Mouse (Mus musculus) retina, embryonic 14.5 days (tissue): ENCODE data around the gene Dazap1.

Source experiments
- DNase-seq: peaks from one replicate; pipeline ENCODE4 v3.0.0-alpha.2; 2015; ENCODE audit warnings: low spot score

The Dazap1 gene

DNA sequence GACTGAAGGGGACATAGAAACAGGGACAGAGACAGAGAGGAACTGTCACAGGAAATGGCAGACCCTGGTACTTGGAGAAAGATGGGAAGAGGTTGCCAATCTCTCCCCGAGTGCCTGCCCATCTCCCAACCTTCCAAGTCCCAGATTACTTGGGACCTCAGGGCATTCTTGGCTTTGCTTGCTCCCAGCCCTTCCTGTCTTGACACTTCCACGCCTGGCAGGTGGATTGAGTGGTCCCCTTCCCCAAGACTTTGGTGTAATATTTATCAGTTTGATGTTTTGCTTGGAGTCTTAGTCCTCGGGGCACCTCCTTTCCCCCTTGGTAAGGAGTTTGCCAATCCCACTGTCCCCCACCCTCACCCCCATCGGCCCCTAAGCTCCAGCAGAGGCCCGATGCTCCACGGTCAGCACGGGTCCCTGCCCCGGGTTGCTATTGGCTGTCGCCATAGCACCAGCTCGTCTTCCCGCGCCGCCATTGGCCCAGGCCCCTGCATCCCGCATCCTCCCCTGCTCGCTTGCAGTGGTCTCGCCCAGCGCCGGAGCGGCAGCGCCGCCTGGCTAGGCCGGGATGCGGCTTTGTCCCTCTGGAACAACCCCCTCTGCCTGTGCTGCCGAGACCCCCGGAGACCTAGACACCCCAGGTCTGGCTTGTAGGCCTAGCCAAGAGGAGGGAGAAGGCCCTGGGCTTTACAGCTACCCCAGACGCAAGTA, 37.4 kb downstream of the Dazap1 start:
- DNase-seq: peak; percentile 91

GRCm38 (mm10) chr10:80299301-80299700, 38.0 kb downstream of the Dazap1 start:
- peak; percentile 58 for DNase-seq

- DNase-seq: no peak
Measured at GRCm38 (mm10) chr10:80299824-80300223, 38.5 kb downstream of the Dazap1 start.

DNA sequence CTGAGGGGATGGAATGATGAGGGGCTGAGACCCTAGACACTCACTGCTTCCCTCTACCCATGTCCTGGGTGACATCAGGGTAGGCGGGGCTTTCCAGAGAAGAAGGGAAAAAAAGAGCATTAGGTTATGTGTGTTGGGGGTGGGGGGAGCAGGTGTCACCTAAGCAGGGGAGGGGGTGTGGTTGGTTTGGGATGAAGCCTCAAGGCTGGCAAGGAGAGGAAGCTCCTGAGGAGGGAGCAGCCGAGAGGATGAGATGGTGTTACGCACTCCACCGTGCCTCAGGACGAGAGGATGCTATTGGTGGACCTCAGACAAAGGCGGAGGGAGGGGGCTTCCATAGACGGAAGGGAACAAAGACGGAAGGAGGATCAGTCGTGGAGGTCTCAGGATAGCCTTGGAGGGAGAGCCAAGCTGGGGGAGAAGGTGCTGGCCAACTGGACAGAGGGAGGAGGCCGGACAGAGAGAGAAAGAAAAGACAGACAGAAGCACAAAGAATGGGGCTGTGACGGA, 39.4 kb downstream of the Dazap1 start:
- peak; percentile 53 for DNase-seq

DNA sequence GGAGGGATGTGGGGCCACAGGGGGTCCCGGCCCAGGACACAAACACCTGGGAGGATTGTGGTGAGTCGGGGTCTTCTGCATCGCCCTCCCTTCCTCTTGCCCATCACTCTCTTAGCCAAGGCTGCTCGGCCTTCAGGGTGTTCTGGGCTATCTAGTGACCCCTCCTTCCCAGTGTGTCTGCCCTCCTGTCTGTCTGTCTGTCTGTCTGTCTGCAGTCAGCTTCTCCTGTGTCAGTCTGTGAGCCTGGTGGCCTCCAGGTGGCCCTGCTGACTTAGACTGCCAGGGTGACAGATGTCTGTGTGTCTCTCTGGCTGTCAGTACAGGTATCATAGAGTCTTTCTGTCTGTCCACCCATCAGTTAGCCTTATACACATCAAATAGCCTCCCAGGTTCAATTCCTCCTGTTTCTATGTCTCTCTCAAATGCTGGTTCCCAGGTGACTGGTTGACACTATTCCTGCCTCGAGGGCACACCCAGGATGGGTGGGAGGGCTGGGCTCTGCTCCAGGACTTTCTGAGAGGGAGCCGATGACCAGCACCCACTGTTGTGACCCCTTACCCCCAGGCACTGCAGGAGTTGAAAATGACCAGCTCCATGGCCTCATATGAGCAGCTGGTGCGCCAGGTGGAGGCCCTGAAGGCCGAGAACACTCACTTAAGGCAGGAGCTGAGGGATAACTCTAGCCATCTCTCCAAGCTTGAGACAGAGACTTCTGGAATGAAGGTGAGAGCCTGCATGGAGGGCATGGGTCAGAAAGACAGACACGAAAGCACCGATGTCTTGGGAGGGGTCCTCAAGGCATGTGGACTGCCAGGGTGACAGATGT, 40.2 kb downstream of the Dazap1 start:
- no peak for DNase-seq

- DNase-seq: no peak
Measured at GRCm38 (mm10) chr10:80302082-80302355, 40.7 kb downstream of the Dazap1 start.

- peak; percentile 60 for DNase-seq
Measured at GRCm38 (mm10) chr10:80302471-80302881, 41.2 kb downstream of the Dazap1 start.

GRCm38 (mm10) chr10:80304458-80304857, 43.2 kb downstream of the Dazap1 start:
- DNase-seq: no peak

DNA sequence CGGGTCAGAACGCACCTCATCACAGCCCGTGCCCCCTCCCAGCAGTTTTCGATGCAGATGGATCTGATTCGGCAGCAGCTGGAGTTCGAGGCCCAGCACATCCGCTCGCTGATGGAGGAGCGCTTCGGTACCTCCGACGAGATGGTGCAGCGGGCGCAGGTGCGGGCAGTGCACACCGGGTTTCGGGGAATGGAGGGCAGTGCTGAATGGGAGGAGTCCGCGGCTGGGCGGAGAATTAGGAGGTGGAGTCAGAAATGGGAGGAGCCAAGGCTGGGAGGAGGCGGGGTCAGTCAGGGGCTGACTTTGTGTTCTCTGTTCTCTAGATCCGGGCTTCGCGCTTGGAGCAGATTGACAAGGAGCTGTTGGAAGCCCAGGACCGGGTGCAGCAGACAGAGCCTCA, 43.6 kb downstream of the Dazap1 start:
- no peak for DNase-seq

GRCm38 (mm10) chr10:80311560-80311959, 50.3 kb downstream of the Dazap1 start:
- DNase-seq: no peak

DNA sequence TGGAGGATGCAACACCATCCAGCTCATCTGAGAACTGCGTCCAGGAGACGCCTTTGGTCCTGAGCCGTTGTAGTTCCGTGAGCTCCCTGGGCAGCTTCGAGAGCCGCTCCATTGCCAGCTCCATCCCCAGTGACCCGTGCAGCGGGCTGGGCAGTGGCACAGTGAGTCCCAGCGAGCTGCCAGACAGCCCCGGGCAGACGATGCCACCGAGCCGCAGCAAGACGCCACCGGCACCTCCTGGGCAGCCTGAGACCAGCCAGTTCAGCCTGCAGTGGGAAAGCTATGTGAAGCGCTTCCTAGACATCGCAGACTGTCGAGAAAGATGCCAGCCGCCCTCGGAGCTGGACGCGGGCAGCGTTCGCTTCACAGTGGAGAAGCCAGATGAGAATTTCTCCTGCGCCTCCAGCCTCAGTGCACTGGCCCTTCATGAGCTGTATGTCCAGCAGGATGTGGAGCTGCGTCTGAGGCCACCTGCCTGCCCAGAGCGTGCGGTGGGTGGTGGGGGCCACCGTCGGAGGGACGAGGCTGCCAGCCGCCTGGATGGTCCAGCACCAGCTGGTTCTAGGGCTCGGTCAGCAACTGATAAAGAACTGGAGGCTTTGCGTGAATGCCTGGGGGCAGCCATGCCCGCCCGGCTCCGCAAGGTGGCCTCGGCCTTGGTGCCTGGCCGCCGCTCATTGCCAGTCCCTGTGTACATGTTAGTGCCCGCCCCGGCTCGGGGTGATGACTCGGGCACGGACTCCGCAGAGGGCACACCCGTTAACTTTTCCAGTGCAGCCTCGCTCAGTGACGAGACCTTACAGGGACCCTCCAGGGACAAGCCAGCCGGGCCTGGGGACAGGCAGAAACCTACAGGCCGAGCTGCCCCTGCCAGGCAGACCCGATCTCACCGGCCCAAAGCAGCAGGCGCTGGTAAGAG, 51.6 kb downstream of the Dazap1 start:
- DNase-seq: no peak

DNA sequence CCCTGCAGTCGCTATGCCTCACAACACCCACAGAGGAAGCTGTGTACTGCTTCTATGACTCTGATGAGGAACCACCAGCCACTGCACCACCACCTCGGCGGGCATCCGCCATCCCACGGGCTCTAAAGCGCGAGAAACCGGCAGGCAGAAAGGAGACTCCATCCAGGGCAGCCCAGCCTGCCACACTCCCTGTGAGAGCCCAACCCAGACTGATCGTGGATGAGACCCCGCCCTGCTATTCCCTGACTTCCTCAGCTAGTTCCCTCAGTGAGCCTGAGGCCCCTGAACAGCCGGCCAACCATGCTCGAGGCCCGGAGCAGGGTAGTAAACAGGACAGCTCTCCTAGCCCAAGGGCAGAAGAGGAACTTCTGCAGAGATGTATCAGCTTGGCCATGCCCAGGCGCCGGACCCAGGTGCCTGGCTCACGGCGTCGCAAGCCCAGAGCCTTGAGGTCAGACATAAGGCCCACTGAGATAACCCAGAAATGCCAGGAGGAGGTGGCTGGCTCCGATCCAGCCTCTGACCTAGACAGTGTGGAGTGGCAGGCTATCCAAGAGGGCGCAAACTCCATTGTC, 52.4 kb downstream of the Dazap1 start:
- no peak for DNase-seq

DNA sequence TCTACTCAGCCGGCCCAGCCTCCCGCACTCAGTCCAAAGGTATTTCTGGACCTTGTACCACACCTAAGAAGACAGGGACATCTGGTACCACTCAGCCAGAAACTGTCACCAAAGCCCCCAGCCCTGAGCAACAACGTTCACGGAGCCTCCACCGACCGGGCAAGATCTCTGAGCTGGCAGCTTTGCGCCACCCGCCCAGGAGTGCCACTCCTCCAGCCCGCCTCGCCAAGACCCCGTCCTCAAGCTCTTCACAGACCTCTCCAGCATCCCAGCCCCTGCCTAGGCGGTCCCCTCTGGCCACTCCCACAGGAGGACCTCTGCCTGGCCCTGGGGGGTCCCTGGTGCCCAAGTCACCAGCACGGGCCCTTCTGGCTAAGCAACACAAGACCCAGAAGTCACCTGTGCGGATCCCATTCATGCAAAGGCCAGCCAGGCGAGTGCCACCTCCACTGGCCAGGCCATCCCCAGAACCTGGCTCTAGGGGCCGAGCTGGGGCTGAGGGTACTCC, 53.3 kb downstream of the Dazap1 start:
- DNase-seq: no peak

GRCm38 (mm10) chr10:80315315-80315714, 54.0 kb downstream of the Dazap1 start:
- DNase-seq: no peak

GRCm38 (mm10) chr10:80316359-80316781, 55.1 kb downstream of the Dazap1 start:
- no peak for DNase-seq

DNA sequence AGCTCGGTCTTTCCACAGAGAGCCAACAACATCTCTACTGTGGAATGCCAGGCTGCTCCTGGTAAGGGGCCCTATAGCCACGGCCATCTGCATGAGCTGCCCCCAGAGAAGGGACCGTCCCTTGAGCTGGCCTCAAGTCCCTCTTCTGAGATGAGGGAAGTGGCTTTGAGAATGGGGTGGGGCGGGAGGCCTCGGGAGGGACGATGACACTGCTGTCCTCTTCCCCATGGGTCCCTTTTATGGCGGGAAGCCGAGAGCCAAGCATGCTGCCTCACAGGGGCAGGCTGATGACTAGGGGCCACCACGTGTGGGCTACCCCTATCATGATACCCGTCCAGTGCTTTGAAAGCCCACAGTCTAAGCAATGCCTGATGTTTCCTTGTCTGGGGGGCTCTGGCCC, 55.7 kb downstream of the Dazap1 start:
- no peak for DNase-seq

DNA sequence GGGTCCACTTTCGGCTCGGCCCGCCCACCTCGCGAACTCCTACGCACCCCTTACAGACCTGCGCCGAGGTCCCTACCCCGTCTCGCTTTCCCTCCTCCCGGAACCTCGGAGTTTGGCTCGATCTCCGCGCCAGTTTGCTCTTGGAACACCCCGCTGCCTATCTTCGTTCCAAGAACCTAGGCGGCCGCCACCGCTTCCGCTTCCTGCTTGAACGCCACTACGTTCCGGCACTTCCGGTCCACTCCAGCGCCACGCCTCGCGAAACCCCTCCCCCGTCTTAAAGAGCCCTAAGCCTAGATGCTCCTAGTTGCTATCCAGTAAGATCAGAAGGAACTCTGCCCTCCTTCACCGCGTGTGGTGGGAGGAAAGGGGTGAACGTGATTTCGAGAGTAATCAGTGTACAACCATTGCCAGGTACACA, 59.1 kb downstream of the Dazap1 start, which contains the start of gene 2310011J03Rik:
Gene 2310011J03Rik, minus strand, starts transcription at position 198 of the 421 bp plus-strand sequence.
- DNase-seq: peak; percentile 90

GRCm38 (mm10) chr10:80321014-80321669, 59.9 kb downstream of the Dazap1 start:
- no peak for DNase-seq

DNA sequence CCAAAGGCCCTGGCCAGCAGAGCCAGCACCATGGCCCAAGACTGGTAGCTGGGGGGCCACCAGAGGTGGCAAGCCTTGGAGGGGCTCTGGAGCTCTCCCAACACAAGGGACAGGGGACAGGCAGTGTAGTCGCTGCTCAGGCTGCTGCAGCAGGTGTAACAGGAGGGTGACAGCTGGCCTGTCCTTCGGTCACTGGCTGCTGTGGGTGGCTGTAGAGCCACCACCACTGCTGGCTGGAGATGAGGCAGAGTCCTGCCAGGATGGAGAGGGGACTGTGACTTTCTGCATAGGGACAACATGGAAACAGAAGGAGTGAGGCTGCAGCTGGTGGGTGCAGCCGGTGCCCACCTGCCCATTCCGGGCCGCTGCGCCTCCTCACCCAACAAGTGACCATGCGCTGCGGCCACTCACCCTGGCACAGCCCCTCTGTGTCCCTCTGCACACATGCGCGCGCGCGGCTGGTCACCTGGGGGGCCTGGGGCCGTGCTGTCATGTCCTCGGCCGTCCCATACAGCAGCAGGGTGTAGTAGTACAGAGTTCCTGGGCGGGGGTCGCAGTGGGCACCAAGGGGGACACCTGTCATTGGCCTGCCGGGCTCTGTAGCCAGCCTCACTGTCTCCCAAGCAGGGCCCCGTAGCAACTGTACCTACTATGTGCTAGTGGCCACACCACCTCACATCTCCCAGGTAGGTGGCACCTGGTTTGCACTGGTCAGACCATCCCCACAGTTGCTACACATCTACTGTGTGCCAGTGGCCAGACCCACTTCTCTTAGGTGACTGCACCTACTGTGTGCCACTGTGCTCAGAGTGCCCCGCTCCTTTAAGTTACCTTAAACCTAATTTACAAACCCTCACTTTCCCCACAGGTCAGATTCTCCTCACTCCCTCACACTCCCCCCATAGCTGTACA, 60.6 kb downstream of the Dazap1 start:
- no peak for DNase-seq

GRCm38 (mm10) chr10:80322811-80323211, 61.5 kb downstream of the Dazap1 start:
- DNase-seq: peak; percentile 41
